Mouse (Mus musculus): Measurements from ENCODE around the gene Gm21788.
"Not testable (repeated sequence)": the region's sequence is repeated elsewhere in the genome, so short reads cannot be mapped to it uniquely, and the experiment has no call there.

Gm21788 gene

GRCm38 (mm10) chrY:7404710-7405109 lies at the start of gene Gm21788:
Gene Gm21788, plus strand, starts transcription at chrY:7405010.
- DNase-seq (ENCODE audit: low spot score in 2 of 2) = not testable (repeated sequence)
